Mouse (Mus musculus) olfactory bulb, adult 2 months (tissue): ENCODE measurements around the gene Dus3l. TPM values are rescaled to one million over a fixed set of nuclear protein-coding genes. Genes with fewer than 3 reads are reported as not detected.
A peak's percentile ranks its signal among the peaks of the same experiment; 100 is the strongest.

ENCODE experiments used
- H3K27ac ChIP-seq: fragments of 200-500 bp; 2 replicates; pipeline ENCODE4 v1.5.1; 2012; ENCODE audit warnings: low read depth, low read length; ENCODE audit not compliant: insufficient read depth
- H3K4me1 ChIP-seq: fragments of 200-500 bp; 2 replicates; pipeline ENCODE4 v1.6.1; 2012; ENCODE audit warnings: low read length; ENCODE audit not compliant: control insufficient read depth, insufficient read depth
- H3K4me3 ChIP-seq: fragments of 200-500 bp; 2 replicates; pipeline ENCODE4 v1.5.1; 2012; ENCODE audit warnings: mild to moderate bottlenecking, low read depth, low read length, moderate library complexity; ENCODE audit not compliant: insufficient read depth
- CTCF ChIP-seq: fragments of 200-500 bp; IDR thresholded peaks from 2 replicates; pipeline ENCODE4 v1.5.1; 2012; ENCODE audit warnings: low read depth, mild to moderate bottlenecking, low read length, moderate library complexity; ENCODE audit not compliant: insufficient read depth
- POLR2A ChIP-seq: fragments of 200-500 bp; IDR thresholded peaks from 2 replicates; pipeline ENCODE4 v1.6.1; 2012; ENCODE audit warnings: mild to moderate bottlenecking, low read depth, low read length, moderate library complexity; ENCODE audit not compliant: insufficient read depth
- WGBS: fragments of 180-500 bp; shearing (Covaris S2); methylation state at CpG from one replicate; pipeline ENCODE4 v1.1.7; 2018; 5-methylcytosine and 5-hydroxymethylcytosine counted together
- polyA plus RNA-seq: library from polyadenylated mRNA; stranded (reverse); fragments of >200 nt; gene quantifications from 2 replicates; pipeline ENCODE4 v1.2.4, GENCODE M21; 2012; ENCODE audit warnings: low replicate concordance; ENCODE audit not compliant: missing spikeins, insufficient read depth, insufficient read length

Dus3l gene
- polyA plus RNA-seq, 1 experiment = not detected

- TF ChIP-seq POLR2A = no peak
- no peak for TF ChIP-seq CTCF
- 26% methylated on average over 71 of the region's 71 CpGs for WGBS
- no peak overlapping the region for H3K27ac ChIP-seq
- H3K4me1 ChIP-seq = no peaks in the 10 kb centered on the region
- peak overlapping the region; percentile 40 for H3K4me3 ChIP-seq
These were observed 13.0 kb upstream of the Dus3l start for GRCm38 (mm10) chr17:56751404-56752072.

GRCm38 (mm10) chr17:56753452-56753851 is 11.1 kb upstream of the Dus3l start:
- Histone ChIP-seq H3K4me1 (peaks cover 14% of the 10 kb centered on the region), H3K4me3 (no peak overlapping the region), H3K27ac (no peak overlapping the region)
- TF ChIP-seq CTCF (no peak), POLR2A (no peak)
- 19% methylated on average over 15 of the region's 15 CpGs for WGBS

- Histone ChIP-seq H3K4me3 (no peak overlapping the region), H3K4me1 (peaks cover 14% of the 10 kb centered on the region), H3K27ac (no peak overlapping the region)
- TF ChIP-seq POLR2A = no peak
- TF ChIP-seq CTCF = no peak
- 21% methylated on average over 36 of the region's 36 CpGs for WGBS
These were observed 10.0 kb upstream of the Dus3l start for GRCm38 (mm10) chr17:56754271-56755185.

- Histone ChIP-seq H3K27ac (no peak overlapping the region), H3K4me3 (peak overlapping the region; percentile 47), H3K4me1 (peaks cover 19% of the 10 kb centered on the region)
- TF ChIP-seq POLR2A = no peak
- TF ChIP-seq CTCF = no peak
- WGBS = 2% methylated on average over 51 of the region's 51 CpGs
These were observed 7.7 kb upstream of the Dus3l start for GRCm38 (mm10) chr17:56756703-56757399.

- under 1% methylated on average over 48 of the region's 48 CpGs for WGBS
- H3K4me1 ChIP-seq = peaks cover 23% of the 10 kb centered on the region
- no peak within 1 kb of the TSS for H3K27ac ChIP-seq
- peak within 1 kb of the TSS; percentile 47 for H3K4me3 ChIP-seq
- TF ChIP-seq CTCF = no peak
- 0 out of 2 replicates have a peak, but pooled peaks have one; percentile 11 for TF ChIP-seq POLR2A
These were observed 7.0 kb upstream of the Dus3l start, which contains the start of gene Nrtn for GRCm38 (mm10) chr17:56757416-56758123. Nrtn (minus strand) TSS chr17:56757530.

- Histone ChIP-seq H3K4me1 (peaks cover 28% of the 10 kb centered on the region), H3K27ac (no peak overlapping the region), H3K4me3 (no peak overlapping the region)
- TF ChIP-seq POLR2A = no peak
- peak; percentile 10; the same call in 1 of the 2 replicates for TF ChIP-seq CTCF
- 6% methylated on average over 12 of the region's 12 CpGs for WGBS
These were observed 6.4 kb upstream of the Dus3l start for GRCm38 (mm10) chr17:56758132-56758531.

GRCm38 (mm10) chr17:56759261-56759660 is 5.3 kb upstream of the Dus3l start:
- WGBS = 65% methylated on average over 7 of the region's 7 CpGs
- Histone ChIP-seq H3K27ac (no peak overlapping the region), H3K4me3 (no peak overlapping the region), H3K4me1 (peaks cover 35% of the 10 kb centered on the region)
- TF ChIP-seq CTCF (no peak), POLR2A (no peak)

- Histone ChIP-seq H3K27ac (no peak overlapping the region), H3K4me1 (peaks cover 40% of the 10 kb centered on the region), H3K4me3 (no peak overlapping the region)
- 64% methylated on average over 3 of the region's 3 CpGs for WGBS
- TF ChIP-seq CTCF (no peak), POLR2A (no peak)
These were observed 3.5 kb upstream of the Dus3l start for GRCm38 (mm10) chr17:56761077-56761476.
